In genomic region chr15:27772125-27772627, GRCm38 (mm10) we compare ENCODE assay signal across 8 mouse cellular contexts.
DNase-seq lines count a peak whose midpoint lies in the region; ATAC-seq and TF ChIP-seq lines count a peak whose summit lies in the region.
"Had no signal": no experiment of that assay in that cellular context is flagged by ENCODE, and none has a peak within 500 bp of the region (broad histone marks: within the 10 kb centered on the region; RNA-seq: fewer than 3 reads in every experiment).

No protein-coding gene starts in this region.

- 0 out of 2 replicates have a peak overlapping the region, but pooled peaks have one; percentile 36 for H3K27ac ChIP-seq in hindbrain, embryonic 15.5 days (replicated peaks)
- H3K27ac ChIP-seq in hindbrain, embryonic 12.5 days, result no peak overlapping the region
- peak overlapping the region; percentile 91 for H3K27ac ChIP-seq in spleen, adult 2 months (ENCODE audit: insufficient read depth, low read length)

- H3K9ac ChIP-seq in hindbrain, embryonic 15.5 days, result no peak overlapping the region
- no peak overlapping the region for H3K9ac ChIP-seq in hindbrain, embryonic 12.5 days

- intact Hi-C loops in left cerebral cortex, postnatal 10 days (cut with DNase I), result loop anchor here (5.0 kb wide), 1 partner anchor 35 kb away; no protein-coding TSS in a partner anchor

- TF ChIP-seq POLR2A in spleen, adult 2 months (IDR thresholded peaks at IDR 0.05; ENCODE audit: low read depth, low read length), result no peak

- WGBS in hindbrain, embryonic 15.5 days, result 90% methylated on average over 7 of the region's 7 CpGs
- WGBS in hindbrain, embryonic 12.5 days, result 90% methylated on average over 7 of the region's 7 CpGs
- WGBS in spleen, adult 2 months, result 50% methylated on average over 7 of the region's 7 CpGs

- no peak overlapping the region for H3K4me2 ChIP-seq in hindbrain, embryonic 15.5 days
- no peak overlapping the region for H3K4me2 ChIP-seq in hindbrain, embryonic 12.5 days (replicated peaks)

- DNase-seq in spleen, adult 2 months (ENCODE audit: low read depth in 1 of 2, low spot score in 2 of 2), result peak in 1 of 2 experiments; percentile 35
- no peak for DNase-seq in spleen, postnatal 14 days (ENCODE audit: low spot score in 2 of 2)
- peak; percentile 26 for DNase-seq in gonadal fat pad, adult 2 months (ENCODE audit: low read depth)
- no peak for DNase-seq in liver
- no peak for DNase-seq in left cerebral cortex, postnatal 10 days (ENCODE audit: extremely low spot score in 1 of 2, low spot score in 2 of 2)
- DNase-seq: cerebellum, postnatal 14 days had no signal

- no peaks in the 10 kb centered on the region for H3K27me3 ChIP-seq in hindbrain, embryonic 15.5 days
- no peaks in the 10 kb centered on the region for H3K27me3 ChIP-seq in hindbrain, embryonic 12.5 days
- H3K27me3 ChIP-seq in spleen, adult 2 months (ENCODE audit: control insufficient read depth, insufficient read depth, low read length), result no peaks in the 10 kb centered on the region

- no peaks in the 10 kb centered on the region for H3K9me3 ChIP-seq in hindbrain, embryonic 15.5 days
- H3K9me3 ChIP-seq in hindbrain, embryonic 12.5 days (replicated peaks), result no peaks in the 10 kb centered on the region

- ATAC-seq in hindbrain, embryonic 15.5 days (ENCODE audit: low FRiP score, low read depth), result no peak
- no peak for ATAC-seq in hindbrain, embryonic 12.5 days (ENCODE audit: low FRiP score)

- H3K4me3 ChIP-seq in hindbrain, embryonic 15.5 days, result no peak overlapping the region
- no peak overlapping the region for H3K4me3 ChIP-seq in hindbrain, embryonic 12.5 days
- H3K4me3 ChIP-seq in spleen, adult 2 months (ENCODE audit: extremely low read depth, insufficient read depth, insufficient read length), result no peak overlapping the region

- peaks cover 39% of the 10 kb centered on the region for H3K36me3 ChIP-seq in hindbrain, embryonic 15.5 days
- H3K36me3 ChIP-seq in hindbrain, embryonic 12.5 days, result peaks cover 61% of the 10 kb centered on the region
- no peaks in the 10 kb centered on the region; the same call in 1 of the 2 replicates for H3K36me3 ChIP-seq in spleen, adult 2 months (ENCODE audit: control insufficient read depth, insufficient read depth, low read length)

- TF ChIP-seq CTCF in spleen, adult 2 months (IDR thresholded peaks at IDR 0.05; ENCODE audit: extremely low read depth, insufficient read depth, insufficient read length, insufficient replicate concordance), result no peak

- peaks cover 28% of the 10 kb centered on the region for H3K4me1 ChIP-seq in hindbrain, embryonic 15.5 days (replicated peaks)
- peaks cover 17% of the 10 kb centered on the region for H3K4me1 ChIP-seq in hindbrain, embryonic 12.5 days
- H3K4me1 ChIP-seq in spleen, adult 2 months (ENCODE audit: control insufficient read depth, insufficient read depth, insufficient read length), result peaks cover 28% of the 10 kb centered on the region; the same call in 1 of the 2 replicates
